Mouse (Mus musculus) intestine, embryonic 15.5 days (tissue): ENCODE measurements around the gene B3galt1. TPM values are rescaled to one million over a fixed set of nuclear protein-coding genes. Genes with fewer than 3 reads are reported as not detected.

Source experiments
- ATAC-seq: fragments of 200-750 bp; cut with Nextera tagmentation; 2 replicates; pipeline ENCODE4 v1.8.0; 2017; ENCODE audit warnings: moderate TSS enrichment, moderate library complexity
- H3K27ac ChIP-seq: fragments of 300-500 bp; sonication (generic); 2 replicates; pipeline ENCODE4 v1.5.1; 2015; ENCODE audit warnings: mild to moderate bottlenecking, inconsistent platforms
- H3K27me3 ChIP-seq: fragments of 300-500 bp; sonication (generic); replicated peaks from 2 replicates; pipeline ENCODE4 v1.6.1; 2015; ENCODE audit warnings: inconsistent platforms
- H3K36me3 ChIP-seq: fragments of 300-500 bp; sonication (generic); 2 replicates; pipeline ENCODE4 v1.6.1; 2015; ENCODE audit warnings: inconsistent platforms
- H3K4me1 ChIP-seq: fragments of 300-500 bp; sonication (generic); replicated peaks from 2 replicates; pipeline ENCODE4 v1.6.1; 2015; ENCODE audit warnings: inconsistent platforms
- H3K4me2 ChIP-seq: fragments of 300-500 bp; sonication (generic); replicated peaks from 2 replicates; pipeline ENCODE4 v1.6.1; 2015; ENCODE audit warnings: mild to moderate bottlenecking, inconsistent platforms
- H3K4me3 ChIP-seq: fragments of 300-500 bp; sonication (generic); replicated peaks from 2 replicates; pipeline ENCODE4 v1.5.1; 2015; ENCODE audit warnings: inconsistent platforms
- H3K9ac ChIP-seq: fragments of 300-500 bp; sonication (generic); 2 replicates; pipeline ENCODE4 v1.6.1; 2015; ENCODE audit warnings: inconsistent platforms
- H3K9me3 ChIP-seq: fragments of 300-500 bp; sonication (generic); 2 replicates; pipeline ENCODE4 v1.6.1; 2016; ENCODE audit warnings: inconsistent platforms
- WGBS: fragments of 180-500 bp; shearing (Covaris S2); methylation state at CpG from one replicate; pipeline ENCODE4 v1.1.7; 2015; 5-methylcytosine and 5-hydroxymethylcytosine counted together
- polyA plus RNA-seq: library from polyadenylated mRNA; unstranded; fragments of >200 nt; fragmentation: Nextera tagmentation; extraction: Ambion mirVana; gene quantifications from 2 replicates; pipeline ENCODE4 v1.2.1, GENCODE M21; 2015

Gene B3galt1
- polyA plus RNA-seq, 1 experiment from 2014 or later, result 4.1 TPM

- H3K9me3 ChIP-seq, result no peaks in the 10 kb centered on the region
- no peak overlapping the region for H3K4me2 ChIP-seq
- H3K4me3 ChIP-seq, result no peak overlapping the region
- ATAC-seq, result no peak
- H3K9ac ChIP-seq, result no peak overlapping the region
- H3K27ac ChIP-seq, result no peak overlapping the region
- no peaks in the 10 kb centered on the region for H3K36me3 ChIP-seq
- WGBS, result 79% methylated on average over 6 of the region's 6 CpGs
- no peaks in the 10 kb centered on the region for H3K27me3 ChIP-seq
- no peaks in the 10 kb centered on the region for H3K4me1 ChIP-seq
These were observed 405.9 kb downstream of the B3galt1 start for GRCm38 (mm10) chr2:67971576-67971975.

DNA sequence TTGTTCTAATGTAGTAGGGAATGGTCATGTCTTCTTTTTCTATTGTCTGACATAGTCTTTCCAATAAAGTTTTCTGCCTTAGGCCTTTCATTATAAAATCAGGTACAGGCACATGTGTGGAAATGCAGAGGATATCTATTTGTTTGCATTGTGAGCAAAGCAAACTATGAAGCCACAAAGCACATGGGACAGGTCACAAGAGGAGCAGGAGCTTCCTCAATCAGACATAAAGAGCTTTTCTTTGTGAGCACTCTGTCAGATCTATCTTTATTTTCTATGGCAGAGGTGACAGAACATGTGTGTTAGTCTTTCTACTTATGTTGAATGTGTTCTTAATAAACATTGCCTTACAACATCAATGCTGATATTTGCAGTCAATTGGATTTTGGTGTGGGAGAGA lies 410.1 kb downstream of the B3galt1 start:
- Histone ChIP-seq H3K9me3 (no peaks in the 10 kb centered on the region), H3K27me3 (no peaks in the 10 kb centered on the region), H3K9ac (no peak overlapping the region), H3K4me1 (no peaks in the 10 kb centered on the region), H3K4me3 (no peak overlapping the region), H3K4me2 (no peak overlapping the region), H3K27ac (no peak overlapping the region), H3K36me3 (no peaks in the 10 kb centered on the region)
- ATAC-seq, result no peak

- Histone ChIP-seq H3K27ac (no peak overlapping the region), H3K4me3 (no peak overlapping the region), H3K4me1 (no peaks in the 10 kb centered on the region), H3K9ac (no peak overlapping the region), H3K27me3 (no peaks in the 10 kb centered on the region), H3K36me3 (no peaks in the 10 kb centered on the region), H3K9me3 (no peaks in the 10 kb centered on the region), H3K4me2 (no peak overlapping the region)
- no peak for ATAC-seq
- 94% methylated on average over 4 of the region's 4 CpGs for WGBS
These were observed 410.8 kb downstream of the B3galt1 start for GRCm38 (mm10) chr2:67976488-67976887.

DNA sequence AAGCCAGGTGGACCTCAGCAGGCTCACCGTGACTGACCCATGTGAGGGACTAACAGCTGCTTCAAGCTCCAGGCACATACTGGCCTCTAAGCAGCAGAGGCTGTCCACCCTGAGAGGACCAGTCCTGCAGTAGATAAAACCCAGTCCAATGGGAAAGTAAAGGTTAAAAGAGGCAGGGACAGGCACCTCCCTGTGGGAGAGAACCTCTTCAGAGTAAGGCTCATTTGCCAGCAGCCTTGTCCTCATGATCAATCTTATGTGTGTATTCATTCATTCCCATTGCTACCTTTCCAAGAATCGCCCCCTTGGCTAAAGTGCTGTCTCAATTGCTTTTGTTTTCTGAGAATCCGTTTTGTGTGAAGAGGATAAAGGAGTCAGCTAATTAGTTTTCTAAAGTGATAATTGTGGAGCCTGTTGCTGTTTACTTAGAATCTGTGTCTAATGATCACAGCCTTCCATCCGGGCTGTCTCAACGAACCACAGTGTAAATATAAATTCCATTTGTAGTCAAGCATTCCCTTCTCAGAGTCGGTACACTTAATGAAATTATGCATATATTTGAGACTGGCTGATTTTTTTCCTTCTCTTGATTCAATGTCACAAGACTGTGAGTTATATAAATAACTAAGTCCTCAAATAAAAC lies 412.1 kb downstream of the B3galt1 start:
- H3K27me3 ChIP-seq, result no peaks in the 10 kb centered on the region
- H3K36me3 ChIP-seq, result no peaks in the 10 kb centered on the region
- no peak for ATAC-seq
- no peak overlapping the region for H3K9ac ChIP-seq
- H3K27ac ChIP-seq, result no peak overlapping the region
- WGBS, result 53% methylated on average over 6 of the region's 6 CpGs
- H3K4me2 ChIP-seq, result no peak overlapping the region
- H3K9me3 ChIP-seq, result no peaks in the 10 kb centered on the region
- H3K4me1 ChIP-seq, result no peaks in the 10 kb centered on the region
- H3K4me3 ChIP-seq, result no peak overlapping the region

DNA sequence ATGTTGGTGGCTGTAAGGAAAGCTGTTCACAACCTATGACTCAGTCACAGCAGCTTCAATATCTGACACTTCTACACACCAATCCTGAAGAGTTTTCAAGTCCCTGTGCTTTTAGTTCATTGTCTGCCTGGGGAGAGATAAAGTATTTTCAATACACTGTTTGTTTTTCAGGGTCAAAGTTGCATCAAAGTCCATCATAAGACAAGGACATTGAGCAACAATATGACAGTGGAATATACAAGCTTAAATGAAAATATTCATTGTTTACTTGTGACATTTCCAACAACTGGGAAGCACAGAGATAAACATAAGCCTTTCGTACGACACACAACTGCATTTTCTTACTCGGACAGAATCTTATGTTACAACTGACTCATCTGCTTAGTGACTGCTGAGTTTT lies 417.9 kb downstream of the B3galt1 start:
- no peak overlapping the region for H3K4me3 ChIP-seq
- no peak overlapping the region for H3K4me2 ChIP-seq
- 71% methylated on average over 3 of the region's 3 CpGs for WGBS
- ATAC-seq, result no peak
- H3K27me3 ChIP-seq, result no peaks in the 10 kb centered on the region
- H3K27ac ChIP-seq, result no peak overlapping the region
- no peaks in the 10 kb centered on the region for H3K9me3 ChIP-seq
- no peaks in the 10 kb centered on the region for H3K4me1 ChIP-seq
- no peaks in the 10 kb centered on the region for H3K36me3 ChIP-seq
- H3K9ac ChIP-seq, result no peak overlapping the region

- Histone ChIP-seq H3K27me3 (no peaks in the 10 kb centered on the region), H3K4me2 (no peak overlapping the region), H3K9me3 (no peaks in the 10 kb centered on the region), H3K4me1 (no peaks in the 10 kb centered on the region), H3K36me3 (no peaks in the 10 kb centered on the region), H3K9ac (no peak overlapping the region), H3K27ac (no peak overlapping the region), H3K4me3 (no peak overlapping the region)
- 74% methylated on average over 3 of the region's 3 CpGs for WGBS
- ATAC-seq, result no peak
These were observed 419.5 kb downstream of the B3galt1 start for GRCm38 (mm10) chr2:67985133-67985532.

- 100% methylated on average over 1 of the region's 1 CpGs for WGBS
These were observed 427.8 kb downstream of the B3galt1 start for GRCm38 (mm10) chr2:67993421-67993820.

DNA sequence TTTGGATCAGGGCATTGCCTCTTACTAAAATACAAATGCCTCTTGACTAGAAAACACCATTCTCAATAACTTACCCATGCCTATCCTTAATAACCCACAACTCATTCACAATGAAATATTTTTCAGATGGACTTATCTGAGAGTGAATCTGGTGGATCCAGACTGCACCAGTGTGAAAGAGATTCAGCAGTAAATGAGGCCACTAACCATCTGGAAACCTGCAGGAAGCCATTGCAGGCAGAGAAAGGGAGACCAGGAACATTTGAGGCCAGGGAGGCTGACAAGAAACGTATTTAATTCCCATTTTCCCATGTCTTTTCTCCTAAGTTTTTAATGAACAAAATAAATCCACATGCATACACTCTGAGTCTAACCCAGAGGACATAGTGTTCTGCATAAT lies 437.4 kb downstream of the B3galt1 start:
- no peaks in the 10 kb centered on the region for H3K36me3 ChIP-seq
- no peak for ATAC-seq
- no peak overlapping the region for H3K9ac ChIP-seq
- no peaks in the 10 kb centered on the region for H3K9me3 ChIP-seq
- H3K27ac ChIP-seq, result no peak overlapping the region
- H3K4me3 ChIP-seq, result no peak overlapping the region
- H3K4me2 ChIP-seq, result no peak overlapping the region
- H3K4me1 ChIP-seq, result no peaks in the 10 kb centered on the region
- H3K27me3 ChIP-seq, result no peaks in the 10 kb centered on the region
- 63% methylated on average over 1 of the region's 1 CpGs for WGBS

More at GRCm38 (mm10) chr2:67993421-67993820, 427.8 kb downstream of the B3galt1 start:
- no peaks in the 10 kb centered on the region for H3K36me3 ChIP-seq
- no peaks in the 10 kb centered on the region for H3K27me3 ChIP-seq
- H3K27ac ChIP-seq, result no peak overlapping the region
- no peak overlapping the region for H3K9ac ChIP-seq
- H3K4me1 ChIP-seq, result no peaks in the 10 kb centered on the region
- no peak overlapping the region for H3K4me2 ChIP-seq
- no peak overlapping the region for H3K4me3 ChIP-seq
- H3K9me3 ChIP-seq, result no peaks in the 10 kb centered on the region
- ATAC-seq, result no peak

GRCm38 (mm10) chr2:68005210-68005609 lies 439.5 kb downstream of the B3galt1 start:
- H3K27me3 ChIP-seq, result no peaks in the 10 kb centered on the region
- no peaks in the 10 kb centered on the region for H3K4me1 ChIP-seq
- no peak overlapping the region for H3K4me2 ChIP-seq
- H3K9me3 ChIP-seq, result no peaks in the 10 kb centered on the region
- H3K9ac ChIP-seq, result no peak overlapping the region
- ATAC-seq, result no peak
- H3K27ac ChIP-seq, result no peak overlapping the region
- no peak overlapping the region for H3K4me3 ChIP-seq
- no peaks in the 10 kb centered on the region for H3K36me3 ChIP-seq
- 93% methylated on average over 9 of the region's 9 CpGs for WGBS

- no peaks in the 10 kb centered on the region for H3K36me3 ChIP-seq
- no peak overlapping the region for H3K4me3 ChIP-seq
- 69% methylated on average over 7 of the region's 7 CpGs for WGBS
- H3K27me3 ChIP-seq, result no peaks in the 10 kb centered on the region
- no peak overlapping the region for H3K27ac ChIP-seq
- ATAC-seq, result no peak
- H3K4me1 ChIP-seq, result no peaks in the 10 kb centered on the region
- no peak overlapping the region for H3K9ac ChIP-seq
- H3K4me2 ChIP-seq, result no peak overlapping the region
- no peaks in the 10 kb centered on the region for H3K9me3 ChIP-seq
These were observed 440.0 kb downstream of the B3galt1 start for GRCm38 (mm10) chr2:68005711-68006110.

DNA sequence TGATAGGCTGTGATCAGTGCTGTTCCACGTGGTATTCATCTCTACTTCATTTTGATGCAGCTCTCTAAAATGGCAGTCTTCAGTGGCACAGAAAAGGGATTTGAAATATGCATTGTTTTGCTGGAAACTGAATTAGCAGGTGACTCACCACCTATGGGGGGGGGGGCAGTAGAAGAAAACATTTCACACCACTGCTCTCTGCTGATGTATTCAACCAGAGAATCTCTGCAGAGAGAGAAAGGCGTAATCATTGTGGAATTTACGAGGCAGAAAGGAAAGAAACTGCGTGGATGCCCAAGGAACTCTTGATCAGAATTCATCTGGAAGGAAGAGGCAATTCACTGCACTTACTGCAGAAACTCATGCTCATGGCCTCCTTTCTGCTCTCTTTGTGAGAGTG lies 445.7 kb downstream of the B3galt1 start:
- Histone ChIP-seq H3K4me3 (no peak overlapping the region), H3K9me3 (no peaks in the 10 kb centered on the region), H3K4me1 (no peaks in the 10 kb centered on the region), H3K4me2 (no peak overlapping the region), H3K9ac (no peak overlapping the region), H3K27me3 (no peaks in the 10 kb centered on the region), H3K36me3 (no peaks in the 10 kb centered on the region), H3K27ac (no peak overlapping the region)
- no peak for ATAC-seq
- WGBS, result 77% methylated on average over 4 of the region's 4 CpGs

DNA sequence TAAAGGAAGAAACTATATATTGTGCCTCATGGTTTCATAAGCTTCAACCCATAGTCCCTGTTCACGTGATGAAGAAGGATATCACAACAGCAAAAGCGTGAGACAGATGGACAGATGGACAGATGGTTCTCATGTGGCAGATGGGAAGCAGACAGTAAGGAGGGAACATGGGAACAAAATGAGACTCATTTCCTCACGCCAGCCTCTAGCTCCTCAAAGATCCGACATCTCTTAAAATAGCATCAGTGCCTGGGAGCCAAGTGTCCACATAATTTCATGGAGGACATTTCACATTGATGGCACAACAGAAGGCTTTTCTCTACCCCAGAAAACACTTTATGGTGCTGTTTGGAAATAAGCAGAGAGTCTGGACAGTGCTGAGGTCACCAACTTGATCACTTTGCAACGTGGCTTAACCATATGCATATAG lies 454.6 kb downstream of the B3galt1 start:
- H3K4me3 ChIP-seq, result no peak overlapping the region
- H3K27ac ChIP-seq, result no peak overlapping the region
- 92% methylated on average over 5 of the region's 5 CpGs for WGBS
- H3K4me1 ChIP-seq, result no peaks in the 10 kb centered on the region
- no peak overlapping the region for H3K9ac ChIP-seq
- no peaks in the 10 kb centered on the region for H3K27me3 ChIP-seq
- H3K36me3 ChIP-seq, result no peaks in the 10 kb centered on the region
- no peak overlapping the region for H3K4me2 ChIP-seq
- H3K9me3 ChIP-seq, result no peaks in the 10 kb centered on the region
- no peak for ATAC-seq

GRCm38 (mm10) chr2:68021541-68022152 lies 456.0 kb downstream of the B3galt1 start:
- Histone ChIP-seq H3K9ac (no peak overlapping the region), H3K4me1 (no peaks in the 10 kb centered on the region), H3K36me3 (no peaks in the 10 kb centered on the region), H3K9me3 (no peaks in the 10 kb centered on the region), H3K27ac (no peak overlapping the region), H3K4me3 (no peak overlapping the region), H3K4me2 (no peak overlapping the region), H3K27me3 (no peaks in the 10 kb centered on the region)
- WGBS, result 79% methylated on average over 6 of the region's 6 CpGs
- no peak for ATAC-seq
